ENCODE assay signal across 10 mouse cellular contexts in genomic region chr4:62517046-62517445, GRCm38 (mm10). TPM values are rescaled to one million over a fixed set of nuclear protein-coding genes. Genes with fewer than 3 reads are reported as not detected.
DNase-seq lines count a peak whose midpoint lies in the region; ATAC-seq and TF ChIP-seq lines count a peak whose summit lies in the region.
"Had no signal": no experiment of that assay in that cellular context is flagged by ENCODE, and none has a peak within 500 bp of the region (broad histone marks: within the 10 kb centered on the region; RNA-seq: fewer than 3 reads in every experiment).

No protein-coding gene starts in this region.

- WGBS in limb, embryonic 12.5 days, result 83% methylated on average over 8 of the region's 8 CpGs
- WGBS in limb, embryonic 10.5 days, result 92% methylated on average over 8 of the region's 8 CpGs
- 13% methylated on average over 8 of the region's 8 CpGs for WGBS in liver, embryonic 14.5 days (ENCODE audit: insufficient replicate concordance)
- 71% methylated on average over 8 of the region's 8 CpGs for WGBS in stomach, embryonic 15.5 days

- peak overlapping the region; percentile 24; the same call in 1 of the 2 replicates for H3K9ac ChIP-seq in limb, embryonic 12.5 days (replicated peaks)
- H3K9ac ChIP-seq in liver, embryonic 14.5 days (replicated peaks), result peak overlapping the region; percentile 100
- H3K9ac ChIP-seq in stomach, embryonic 15.5 days, result no peak overlapping the region

- peaks cover 22% of the 10 kb centered on the region for H3K36me3 ChIP-seq in limb, embryonic 12.5 days
- peaks cover 25% of the 10 kb centered on the region for H3K36me3 ChIP-seq in limb, embryonic 10.5 days
- H3K36me3 ChIP-seq in liver, embryonic 14.5 days (replicated peaks; ENCODE audit: control insufficient read depth, insufficient read depth, low read depth), result peaks cover 37% of the 10 kb centered on the region
- H3K36me3 ChIP-seq in stomach, embryonic 15.5 days, result peaks cover 18% of the 10 kb centered on the region; the same call in 1 of the 2 replicates

- no peaks in the 10 kb centered on the region for H3K27me3 ChIP-seq in limb, embryonic 12.5 days
- H3K27me3 ChIP-seq in limb, embryonic 10.5 days (ENCODE audit: low read depth, poor library complexity, severe bottlenecking), result no peaks in the 10 kb centered on the region
- H3K27me3 ChIP-seq in liver, embryonic 14.5 days (ENCODE audit: control insufficient read depth, insufficient read depth, low read length), result no peaks in the 10 kb centered on the region
- H3K27me3 ChIP-seq in stomach, embryonic 15.5 days (replicated peaks), result no peaks in the 10 kb centered on the region

- no peak overlapping the region; the same call in 1 of the 2 replicates for H3K4me2 ChIP-seq in limb, embryonic 12.5 days
- peak overlapping the region; percentile 87 for H3K4me2 ChIP-seq in liver, embryonic 14.5 days (ENCODE audit: low read depth)
- peak overlapping the region; percentile 62; the same call in 1 of the 2 replicates for H3K4me2 ChIP-seq in stomach, embryonic 15.5 days

- no peaks in the 10 kb centered on the region for H3K9me3 ChIP-seq in limb, embryonic 12.5 days
- H3K9me3 ChIP-seq in limb, embryonic 10.5 days (replicated peaks), result no peaks in the 10 kb centered on the region
- no peaks in the 10 kb centered on the region for H3K9me3 ChIP-seq in liver, embryonic 14.5 days (ENCODE audit: control insufficient read depth, low read length)
- H3K9me3 ChIP-seq in stomach, embryonic 15.5 days, result no peaks in the 10 kb centered on the region

- no peak for TF ChIP-seq CTCF in liver, embryonic 14.5 days (IDR thresholded peaks at IDR 0.05; ENCODE audit: low read depth)

- no peak for ATAC-seq in limb, embryonic 12.5 days (ENCODE audit: insufficient number of reproducible peaks, insufficient read depth, low FRiP score, low TSS enrichment, low read depth)
- ATAC-seq in liver, embryonic 14.5 days (ENCODE audit: insufficient read depth), result peak; percentile 38; the same call in 1 of the 2 replicates
- ATAC-seq in stomach, embryonic 15.5 days (ENCODE audit: insufficient read depth, low FRiP score, low read depth), result no peak

- H3K4me1 ChIP-seq in limb, embryonic 12.5 days (replicated peaks), result peaks cover 33% of the 10 kb centered on the region
- H3K4me1 ChIP-seq in limb, embryonic 10.5 days, result peaks cover 41% of the 10 kb centered on the region
- H3K4me1 ChIP-seq in liver, embryonic 14.5 days (replicated peaks; ENCODE audit: control insufficient read depth in 2 of 2, insufficient read depth in 2 of 2, low read length in 1 of 2), result peaks cover 21 to 48% of the 10 kb centered on the region in 2 experiments
- peaks cover 47% of the 10 kb centered on the region for H3K4me1 ChIP-seq in stomach, embryonic 15.5 days

- no peak overlapping the region for H3K27ac ChIP-seq in limb, embryonic 12.5 days
- H3K27ac ChIP-seq in limb, embryonic 10.5 days, result no peak overlapping the region
- H3K27ac ChIP-seq in liver, embryonic 14.5 days, result peak overlapping the region; percentile 98
- peak overlapping the region; percentile 93 for H3K27ac ChIP-seq in stomach, embryonic 15.5 days
- H3K27ac ChIP-seq: left cerebral cortex, adult 2 months had no signal

- DNase-seq in cerebellum, adult 11-12 months, result peak; percentile 35
- DNase-seq in cerebellum, adult 18-20 months, result no peak
- DNase-seq in limb, embryonic 10.5 days (ENCODE audit: low spot score), result no peak
- peak in 1 of 3 experiments; percentile 76 for DNase-seq in liver, embryonic 14.5 days (ENCODE audit: low read depth in 3 of 3, low spot score in 3 of 3)
- DNase-seq in ovary, adult 18-20 months (ENCODE audit: low spot score), result no peak
- no peak for DNase-seq in layer of hippocampus, postnatal 25 days (ENCODE audit: extremely low spot score in 1 of 2, low spot score in 1 of 2)
- DNase-seq: gastrocnemius, postnatal 25 days had no signal

- TF ChIP-seq EP300 in liver, embryonic 14.5 days (IDR thresholded peaks at IDR 0.05; ENCODE audit: low read depth), result no peak

- H3K4me3 ChIP-seq in limb, embryonic 12.5 days (replicated peaks), result no peak overlapping the region
- H3K4me3 ChIP-seq in limb, embryonic 10.5 days, result no peak overlapping the region
- H3K4me3 ChIP-seq in liver, embryonic 14.5 days (ENCODE audit: insufficient read depth in 1 of 2, low read depth in 2 of 2, low read length in 2 of 2), result peak overlapping the region; percentile 92 to 98
- H3K4me3 ChIP-seq in stomach, embryonic 15.5 days (replicated peaks), result no peak overlapping the region
- H3K4me3 ChIP-seq: left cerebral cortex, adult 2 months had no signal

RNA-seq across cellular contexts. Expression of gene Alad, which starts 2.7 kb away (rescaled TPM):
- polyA plus RNA-seq in limb, embryonic 12.5 days (2016; fragmentation: Nextera tagmentation; extraction: Ambion mirVana), result 75.9 and 80.4 TPM in 2 replicates
- 108 and 124 TPM in 2 replicates for polyA plus RNA-seq in limb, embryonic 10.5 days (2016; fragmentation: Nextera tagmentation; extraction: Ambion mirVana)
- 296 and 338 TPM in 2 replicates for polyA plus RNA-seq in liver, embryonic 14.5 days (2012; rRNA removed)
- polyA plus RNA-seq in liver, embryonic 14.5 days (2014; fragmentation: Nextera tagmentation; extraction: Ambion mirVana), result 629 and 675 TPM in 2 replicates
- polyA plus RNA-seq in stomach, embryonic 15.5 days (2015; fragmentation: Nextera tagmentation; extraction: Ambion mirVana), result 121 and 142 TPM in 2 replicates
- total RNA-seq in layer of hippocampus, postnatal 25 days (2021), result 10 to 100 TPM; 25.8 to 28.9 TPM

RNA-seq across cellular contexts. Expression of gene Pole3, which starts 7.8 kb away (rescaled TPM):
- 95.3 and 96.9 TPM in 2 replicates for polyA plus RNA-seq in limb, embryonic 12.5 days (2016; fragmentation: Nextera tagmentation; extraction: Ambion mirVana)
- polyA plus RNA-seq in limb, embryonic 10.5 days (2016; fragmentation: Nextera tagmentation; extraction: Ambion mirVana), result 113 and 116 TPM in 2 replicates
- 24.3 and 37.4 TPM in 2 replicates for polyA plus RNA-seq in liver, embryonic 14.5 days (2012; rRNA removed)
- polyA plus RNA-seq in liver, embryonic 14.5 days (2014; fragmentation: Nextera tagmentation; extraction: Ambion mirVana), result 54.7 and 59.8 TPM in 2 replicates
- 70.9 and 77.3 TPM in 2 replicates for polyA plus RNA-seq in stomach, embryonic 15.5 days (2015; fragmentation: Nextera tagmentation; extraction: Ambion mirVana)
- total RNA-seq in layer of hippocampus, postnatal 25 days (2021), result 10 to 100 TPM; 21.0 to 21.9 TPM

RNA-seq across cellular contexts. Expression of gene 4933430I17Rik, which starts 8.1 kb away (rescaled TPM):
- polyA plus RNA-seq in limb, embryonic 12.5 days (2016; fragmentation: Nextera tagmentation; extraction: Ambion mirVana), result 0.73 and 0.93 TPM in 2 replicates
- 0.86 and 1.7 TPM in 2 replicates for polyA plus RNA-seq in limb, embryonic 10.5 days (2016; fragmentation: Nextera tagmentation; extraction: Ambion mirVana)
- polyA plus RNA-seq in liver, embryonic 14.5 days (2012; rRNA removed), result 0.10 and 0.12 TPM in 2 replicates
- 0.08 and 0.20 TPM in 2 replicates for polyA plus RNA-seq in liver, embryonic 14.5 days (2014; fragmentation: Nextera tagmentation; extraction: Ambion mirVana)
- 0.19 and 0.35 TPM in 2 replicates for polyA plus RNA-seq in stomach, embryonic 15.5 days (2015; fragmentation: Nextera tagmentation; extraction: Ambion mirVana)
- total RNA-seq in layer of hippocampus, postnatal 25 days (2021), result under 1 TPM; 0.21 to 0.54 TPM

RNA-seq across cellular contexts. Expression of gene Hdhd3, which starts 13.8 kb away (rescaled TPM):
- polyA plus RNA-seq in limb, embryonic 12.5 days (2016; fragmentation: Nextera tagmentation; extraction: Ambion mirVana), result 13.2 and 13.4 TPM in 2 replicates
- 11.7 and 13.5 TPM in 2 replicates for polyA plus RNA-seq in limb, embryonic 10.5 days (2016; fragmentation: Nextera tagmentation; extraction: Ambion mirVana)
- 3.6 and 4.2 TPM in 2 replicates for polyA plus RNA-seq in liver, embryonic 14.5 days (2012; rRNA removed)
- polyA plus RNA-seq in liver, embryonic 14.5 days (2014; fragmentation: Nextera tagmentation; extraction: Ambion mirVana), result 6.4 and 9.1 TPM in 2 replicates
- polyA plus RNA-seq in stomach, embryonic 15.5 days (2015; fragmentation: Nextera tagmentation; extraction: Ambion mirVana), result 27.3 and 30.7 TPM in 2 replicates
- 10 to 100 TPM in 1 of 2 experiments, 1 to 10 TPM in 1; 9.4 to 10.7 TPM for total RNA-seq in layer of hippocampus, postnatal 25 days (2021)

RNA-seq across cellular contexts. Expression of gene Bspry, which starts 37.2 kb away (rescaled TPM):
- 1.1 and 1.5 TPM in 2 replicates for polyA plus RNA-seq in limb, embryonic 12.5 days (2016; fragmentation: Nextera tagmentation; extraction: Ambion mirVana)
- 1.0 and 1.3 TPM in 2 replicates for polyA plus RNA-seq in limb, embryonic 10.5 days (2016; fragmentation: Nextera tagmentation; extraction: Ambion mirVana)
- 0.19 and 0.25 TPM in 2 replicates for polyA plus RNA-seq in liver, embryonic 14.5 days (2012; rRNA removed)
- 0.17 and 0.23 TPM in 2 replicates for polyA plus RNA-seq in liver, embryonic 14.5 days (2014; fragmentation: Nextera tagmentation; extraction: Ambion mirVana)
- polyA plus RNA-seq in stomach, embryonic 15.5 days (2015; fragmentation: Nextera tagmentation; extraction: Ambion mirVana), result 28.4 and 29.9 TPM in 2 replicates
- under 1 TPM; 0.20 to 0.38 TPM for total RNA-seq in layer of hippocampus, postnatal 25 days (2021)

Comparison
In these comparisons a context has a peak if more than half of its experiments do, and no peak if none do; other contexts are left out.
1. H3K27ac ChIP-seq: peak in liver, embryonic 14.5 days (single experiment) and stomach, embryonic 15.5 days (single experiment); none in limb, embryonic 12.5 days (single experiment) and limb, embryonic 10.5 days (single experiment).
2. H3K4me3 ChIP-seq: peak in liver, embryonic 14.5 days (2 of 2); none in limb, embryonic 12.5 days (single experiment), limb, embryonic 10.5 days (single experiment) and stomach, embryonic 15.5 days (single experiment).